Mouse (Mus musculus): ENCODE results near the gene 9130204L05Rik. TPM values are rescaled to one million over a fixed set of nuclear protein-coding genes. Genes with fewer than 3 reads are reported as not detected.

Gene 9130204L05Rik
- polyA plus RNA-seq (2014; fragmentation: Illumina TruSeq; extraction: RNeasy Lipid Tissue Mini Kit (QIAGEN cat#74804); ENCODE audit: low read depth, low replicate concordance): not detected

DNA sequence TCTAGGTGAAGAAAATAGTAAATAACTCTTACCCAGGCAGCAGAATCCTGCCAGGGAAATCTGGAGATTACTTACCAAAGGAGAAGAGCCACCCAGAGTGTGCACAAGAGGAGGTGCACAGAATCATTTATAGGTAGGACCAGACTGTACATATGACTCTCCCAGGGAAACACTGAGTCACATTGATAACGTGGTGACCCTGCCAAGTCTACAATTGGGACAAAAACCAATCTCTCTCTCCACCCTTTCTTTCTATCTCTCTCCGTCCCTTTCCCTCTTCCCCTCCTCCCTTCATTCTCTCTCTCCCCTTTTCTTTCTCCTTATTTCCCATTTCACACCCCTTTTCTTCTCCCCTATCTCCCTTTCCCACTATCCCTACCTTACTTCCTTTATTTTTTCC lies at the start of gene 9130204L05Rik:
Gene 9130204L05Rik (minus strand): TSS at position 101 of the 400 bp plus-strand sequence.

